ENCODE assay signal across 12 mouse cellular contexts in the genomic region with DNA sequence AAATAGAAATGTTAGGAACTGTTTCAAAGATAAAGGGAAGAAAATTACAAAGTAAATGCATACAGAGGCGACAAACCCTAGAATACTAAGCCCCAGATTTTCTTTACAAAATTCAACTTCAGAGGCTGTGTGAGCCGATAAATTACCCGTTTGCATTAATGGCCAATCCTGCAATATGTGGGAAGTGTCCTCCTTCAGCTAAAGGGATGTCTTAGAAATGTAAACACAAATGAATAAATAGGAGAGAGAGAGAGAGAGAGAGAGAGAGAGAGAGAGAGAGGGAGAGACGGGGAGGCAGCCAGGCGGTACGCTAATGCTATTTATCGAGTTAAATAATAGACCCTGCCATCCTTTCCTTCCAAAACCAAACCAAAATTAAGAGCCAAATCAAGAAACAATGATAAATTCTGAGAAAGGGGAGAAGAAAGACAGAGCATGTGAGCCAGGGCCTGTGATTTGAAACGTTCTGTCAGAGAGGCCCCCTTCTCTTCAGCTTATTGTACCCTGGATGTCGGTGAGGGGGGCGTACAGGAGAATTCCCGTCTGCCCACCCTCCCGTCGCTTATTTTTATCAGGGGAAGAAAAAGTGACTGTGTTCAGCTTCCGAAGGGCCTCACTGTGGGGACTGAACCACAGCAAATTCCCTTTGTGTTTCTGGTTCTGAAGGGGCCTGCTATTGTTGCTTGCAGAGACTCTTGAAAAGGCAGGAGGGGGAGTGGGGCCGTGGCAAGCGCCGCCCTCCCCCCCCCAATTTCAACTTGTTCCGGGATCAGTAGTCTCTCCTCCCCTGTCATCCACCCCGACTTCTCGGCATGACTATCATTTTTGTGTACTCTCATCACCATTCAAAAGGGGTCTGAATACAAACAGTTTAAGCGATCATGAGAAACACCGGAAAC.
DNase-seq lines count a peak whose midpoint lies in the region; ATAC-seq and TF ChIP-seq lines count a peak whose summit lies in the region.
"Had no signal": no experiment of that assay in that cellular context is flagged by ENCODE, and none has a peak within 500 bp of the region (broad histone marks: within the 10 kb centered on the region; RNA-seq: fewer than 3 reads in every experiment).

No protein-coding gene starts in this region.

- 57% methylated on average over 22 of the region's 22 CpGs for WGBS in heart, embryonic 10.5 days
- WGBS in embryonic facial prominence, embryonic 14.5 days: 38% methylated on average over 22 of the region's 22 CpGs
- WGBS in hindbrain, embryonic 16.5 days: 15% methylated on average over 22 of the region's 22 CpGs
- WGBS in neural tube, embryonic 12.5 days: 19% methylated on average over 21 of the region's 22 CpGs

- H3K4me3 ChIP-seq in heart, embryonic 10.5 days: no peak overlapping the region
- H3K4me3 ChIP-seq in embryonic facial prominence, embryonic 14.5 days (ENCODE audit: low read depth, low read length): no peak overlapping the region
- no peak overlapping the region for H3K4me3 ChIP-seq in hindbrain, embryonic 16.5 days (ENCODE audit: low read length)
- no peak overlapping the region for H3K4me3 ChIP-seq in neural tube, embryonic 12.5 days
- no peak overlapping the region for H3K4me3 ChIP-seq in layer of hippocampus, adult 2 months
- H3K4me3 ChIP-seq: liver, embryonic 13.5 days had no signal

- peaks cover 15% of the 10 kb centered on the region for H3K4me1 ChIP-seq in heart, embryonic 10.5 days
- peaks cover 21% of the 10 kb centered on the region for H3K4me1 ChIP-seq in embryonic facial prominence, embryonic 14.5 days (ENCODE audit: control insufficient read depth, insufficient read depth, low read length)
- peaks cover 14% of the 10 kb centered on the region for H3K4me1 ChIP-seq in hindbrain, embryonic 16.5 days (ENCODE audit: control insufficient read depth, insufficient read depth, low read depth, low read length)
- H3K4me1 ChIP-seq in neural tube, embryonic 12.5 days: peaks cover 29% of the 10 kb centered on the region
- H3K4me1 ChIP-seq: liver, embryonic 13.5 days had no signal

- H3K4me2 ChIP-seq in embryonic facial prominence, embryonic 14.5 days (ENCODE audit: low read depth, low read length): no peak overlapping the region
- peak overlapping the region; percentile 19; the same call in 1 of the 2 replicates for H3K4me2 ChIP-seq in hindbrain, embryonic 16.5 days (ENCODE audit: low read length)
- H3K4me2 ChIP-seq in neural tube, embryonic 12.5 days (replicated peaks): peak overlapping the region; percentile 51
- H3K4me2 ChIP-seq: liver, embryonic 13.5 days had no signal

- DNase-seq in heart, embryonic 10.5 days (ENCODE audit: low spot score): no peak
- no peak for DNase-seq in heart, postnatal 36 days
- DNase-seq in embryonic facial prominence, embryonic 14.5 days (ENCODE audit: low spot score): peak; percentile 24
- no peak for DNase-seq in layer of hippocampus, adult 9-11 months
- no peak for DNase-seq in layer of hippocampus, adult 2 months (ENCODE audit: low spot score in 2 of 2)
- no peak for DNase-seq in ovary, postnatal 36 days (ENCODE audit: low spot score)
- DNase-seq: adrenal gland, adult 2 months; cerebellum, adult 11-12 months; liver, embryonic 13.5 days had no signal

- no peaks in the 10 kb centered on the region for H3K36me3 ChIP-seq in heart, embryonic 10.5 days
- no peaks in the 10 kb centered on the region for H3K36me3 ChIP-seq in embryonic facial prominence, embryonic 14.5 days (ENCODE audit: control insufficient read depth, insufficient read depth, low read length)
- H3K36me3 ChIP-seq in hindbrain, embryonic 16.5 days (ENCODE audit: control insufficient read depth, insufficient read depth, low read length): no peaks in the 10 kb centered on the region
- no peaks in the 10 kb centered on the region for H3K36me3 ChIP-seq in neural tube, embryonic 12.5 days
- H3K36me3 ChIP-seq: G1E; liver, embryonic 13.5 days had no signal

- intact Hi-C loops in heart, postnatal 36 days (cut with DNase I): no loop called here

- no peaks in the 10 kb centered on the region for H3K9me3 ChIP-seq in heart, embryonic 10.5 days
- H3K9me3 ChIP-seq in embryonic facial prominence, embryonic 14.5 days (ENCODE audit: control insufficient read depth, low read length): no peaks in the 10 kb centered on the region
- no peaks in the 10 kb centered on the region for H3K9me3 ChIP-seq in hindbrain, embryonic 16.5 days (ENCODE audit: control insufficient read depth, low read length)
- H3K9me3 ChIP-seq in neural tube, embryonic 12.5 days: no peaks in the 10 kb centered on the region
- H3K9me3 ChIP-seq: liver, embryonic 13.5 days had no signal

- H3K27me3 ChIP-seq in heart, embryonic 10.5 days (ENCODE audit: insufficient read depth, poor library complexity, severe bottlenecking): no peaks in the 10 kb centered on the region
- peaks cover 5% of the 10 kb centered on the region for H3K27me3 ChIP-seq in embryonic facial prominence, embryonic 14.5 days (replicated peaks; ENCODE audit: control insufficient read depth, insufficient read depth, low read length)
- peaks cover 6% of the 10 kb centered on the region for H3K27me3 ChIP-seq in hindbrain, embryonic 16.5 days (replicated peaks; ENCODE audit: control insufficient read depth, insufficient read depth, low read length)
- no peaks in the 10 kb centered on the region for H3K27me3 ChIP-seq in neural tube, embryonic 12.5 days (replicated peaks)

- H3K27ac ChIP-seq in heart, embryonic 10.5 days: peak overlapping the region; percentile 10; the same call in 1 of the 2 replicates
- H3K27ac ChIP-seq in embryonic facial prominence, embryonic 14.5 days (replicated peaks; ENCODE audit: low read depth, low read length): no peak overlapping the region
- peak overlapping the region; percentile 59 for H3K27ac ChIP-seq in hindbrain, embryonic 16.5 days (ENCODE audit: low read depth, low read length)
- peak overlapping the region; percentile 22; the same call in 1 of the 2 replicates for H3K27ac ChIP-seq in neural tube, embryonic 12.5 days
- H3K27ac ChIP-seq in layer of hippocampus, adult 2 months: no peak overlapping the region
- H3K27ac ChIP-seq: liver, embryonic 13.5 days had no signal

- no peak for ATAC-seq in embryonic facial prominence, embryonic 14.5 days (ENCODE audit: low read depth)
- no peak for ATAC-seq in hindbrain, embryonic 16.5 days
- no peak for ATAC-seq in neural tube, embryonic 12.5 days (ENCODE audit: low FRiP score, low read depth)

- 0 out of 2 replicates have a peak overlapping the region, but pooled peaks have one; percentile 37 for H3K9ac ChIP-seq in embryonic facial prominence, embryonic 14.5 days (ENCODE audit: low read depth, low read length)
- H3K9ac ChIP-seq in hindbrain, embryonic 16.5 days (ENCODE audit: low read depth, low read length): peak overlapping the region; percentile 17; the same call in 1 of the 2 replicates
- H3K9ac ChIP-seq in neural tube, embryonic 12.5 days: peak overlapping the region; percentile 13; the same call in 1 of the 2 replicates
- H3K9ac ChIP-seq: liver, embryonic 13.5 days had no signal

- TF ChIP-seq CTCF in layer of hippocampus, adult 2 months (conservative IDR thresholded peaks at IDR 0.05): no peak

Comparison
In these comparisons a context has a peak if more than half of its experiments do, and no peak if none do; other contexts are left out.
1. H3K27ac ChIP-seq: peak in heart, embryonic 10.5 days (single experiment), hindbrain, embryonic 16.5 days (single experiment) and neural tube, embryonic 12.5 days (single experiment); none in embryonic facial prominence, embryonic 14.5 days (single experiment) and layer of hippocampus, adult 2 months (single experiment).
2. Peak in every context shown above with its lines, with median percentiles within 50 percentile points of each other: H3K9ac ChIP-seq.